Comparison of ENCODE assay signal across 15 mouse cellular contexts in genomic region chr2:52978796-52979195, GRCm38 (mm10).
"Had no signal": no experiment of that assay in that cellular context is flagged by ENCODE, and none has a peak within 500 bp of the region (broad histone marks: within the 10 kb centered on the region; RNA-seq: fewer than 3 reads in every experiment).

No protein-coding gene starts in this region.

- H3K4me3 ChIP-seq: liver, embryonic 13.5 days; lung, embryonic 15.5 days; megakaryocyte, embryonic 14.5 days; midbrain, embryonic 15.5 days; neural tube, embryonic 13.5 days had no signal

- H3K9ac ChIP-seq: liver, embryonic 13.5 days; liver, postnatal 0 days; lung, embryonic 15.5 days; midbrain, embryonic 15.5 days; neural tube, embryonic 13.5 days had no signal

- H3K27ac ChIP-seq: liver, embryonic 13.5 days; lung, embryonic 15.5 days; macrophage had no signal

- ATAC-seq: liver, postnatal 0 days; midbrain, embryonic 15.5 days had no signal

- H3K4me1 ChIP-seq: liver, embryonic 13.5 days; megakaryocyte, embryonic 14.5 days had no signal

- DNase-seq: layer of hippocampus, adult 9-11 months; liver; liver, embryonic 13.5 days; liver, postnatal 0 days; retina, postnatal 1 day; right cerebral cortex, postnatal 4 days; spleen, adult 18-20 months; thymus, adult 18-20 months; thymus, postnatal 14 days had no signal

- H3K27me3 ChIP-seq: liver, embryonic 13.5 days; lung, embryonic 15.5 days; megakaryocyte, embryonic 14.5 days; midbrain, embryonic 15.5 days; neural tube, embryonic 13.5 days had no signal

- H3K36me3 ChIP-seq: liver, embryonic 13.5 days; lung, embryonic 15.5 days; midbrain, embryonic 15.5 days; neural tube, embryonic 13.5 days had no signal

- H3K9me3 ChIP-seq: liver, embryonic 13.5 days; lung, embryonic 15.5 days; megakaryocyte, embryonic 14.5 days; midbrain, embryonic 15.5 days; neural tube, embryonic 13.5 days had no signal

- H3K4me2 ChIP-seq: liver, embryonic 13.5 days; lung, embryonic 15.5 days; midbrain, embryonic 11.5 days; midbrain, embryonic 15.5 days; neural tube, embryonic 13.5 days had no signal
